Mouse (Mus musculus) layer of hippocampus, adult 11-12 months (tissue): ENCODE results near the gene Rpe65.

ENCODE experiments used
- DNase-seq: peaks from one replicate; pipeline ENCODE4 v3.0.0; 2022; ENCODE audit warnings: low spot score

The Rpe65 gene

DNA sequence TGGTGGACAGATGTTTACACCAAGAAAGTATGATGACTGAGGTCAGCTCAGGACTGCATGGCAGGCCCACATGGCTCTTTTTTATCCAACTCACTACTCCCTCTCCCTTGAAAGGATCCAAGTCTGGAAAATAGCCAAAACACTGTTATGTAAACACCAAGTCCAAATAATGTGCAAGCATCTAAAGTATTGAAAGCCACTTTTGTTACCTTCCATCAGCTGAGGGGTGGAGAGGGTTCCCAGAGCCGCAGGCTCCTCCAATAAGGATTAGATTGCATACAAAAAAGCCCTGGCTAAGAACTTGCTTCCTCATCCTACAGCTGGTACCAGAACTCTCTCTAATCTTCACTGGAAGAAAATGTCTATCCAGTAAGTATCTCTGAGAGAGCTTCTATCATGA is at the start of gene Rpe65:
TSS of gene Rpe65 (plus strand) at position 301 of the 400 bp plus-strand sequence.
- no peak for DNase-seq

DNA sequence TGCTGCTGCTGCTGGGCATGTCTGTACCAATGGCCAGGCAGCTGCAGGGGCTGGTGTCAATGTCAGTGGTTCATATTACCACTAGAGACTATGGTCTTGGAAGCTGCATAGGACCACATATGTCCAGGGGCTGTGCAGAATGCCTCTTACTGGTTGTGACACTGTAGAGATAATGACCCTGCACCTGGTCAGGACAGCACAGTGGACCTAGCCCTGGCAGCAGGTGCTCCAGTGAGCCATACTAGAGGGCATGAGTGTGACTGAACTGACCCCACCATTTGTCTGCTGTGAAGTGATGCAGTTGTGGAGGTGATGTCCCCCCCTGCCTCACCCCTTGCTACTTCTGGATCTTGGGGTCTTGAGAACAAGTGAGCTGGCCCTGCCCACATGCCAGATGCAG is 48.8 kb upstream of the Rpe65 start:
- DNase-seq, result no peak

- DNase-seq, result no peak
Observed at GRCm38 (mm10) chr3:159614977-159615376, 16.0 kb downstream of the Rpe65 start.

DNA sequence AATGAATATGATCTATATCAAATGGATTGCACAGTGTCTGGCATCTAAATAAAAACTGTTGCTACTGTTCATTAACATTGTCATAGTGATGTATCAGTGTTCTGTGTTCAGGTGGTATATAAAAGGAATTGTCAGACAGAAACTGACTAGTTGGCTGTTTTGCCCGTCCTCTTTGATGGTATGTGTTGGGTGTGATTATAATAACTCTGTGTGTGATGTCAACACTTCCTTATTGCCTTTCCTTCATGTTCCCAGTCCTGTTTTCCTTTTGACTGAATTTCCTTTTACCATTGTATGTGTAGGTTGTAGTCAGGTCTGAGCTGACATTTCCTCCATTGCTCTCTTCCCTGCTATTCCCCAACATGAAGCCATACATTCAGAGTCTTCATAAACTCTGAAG is 22.1 kb downstream of the Rpe65 start:
- no peak for DNase-seq

GRCm38 (mm10) chr3:159624010-159624409 is 25.0 kb downstream of the Rpe65 start:
- no peak for DNase-seq

DNA sequence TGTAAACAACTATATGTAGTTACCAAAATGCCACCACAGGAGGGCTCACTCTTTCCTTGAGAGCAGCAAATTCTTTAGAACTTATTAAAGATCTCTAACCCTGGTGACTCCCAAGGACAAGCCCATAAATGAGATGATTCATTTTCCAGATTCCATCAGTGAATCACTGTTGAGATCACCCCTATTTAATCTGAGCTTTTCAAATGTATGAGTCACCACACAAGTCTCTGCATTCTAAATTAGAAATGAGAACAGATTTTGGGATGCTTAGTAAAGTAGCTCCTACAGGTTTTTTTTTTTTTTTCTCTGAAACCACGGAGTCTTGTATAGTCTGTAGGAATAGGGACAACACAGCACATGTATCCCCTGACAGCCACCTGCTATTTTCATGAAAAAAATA is 61.8 kb downstream of the Rpe65 start:
- no peak for DNase-seq

- no peak for DNase-seq
Observed at GRCm38 (mm10) chr3:159663333-159663732, 64.4 kb downstream of the Rpe65 start.
